Mouse (Mus musculus) liver, embryonic 13.5 days (tissue): Measurements from ENCODE around the gene Gabrb3. TPM values are rescaled to one million over a fixed set of nuclear protein-coding genes. Genes with fewer than 3 reads are reported as not detected.

ENCODE experiments used
- microRNA-seq: library from miRNA; unstranded; fragments of <30 nt; microRNA quantifications from one replicate; pipeline ENCODE4, GENCODE M21; 2016
- polyA plus RNA-seq: library from polyadenylated mRNA; unstranded; fragments of >200 nt; fragmentation: Nextera tagmentation; extraction: Ambion mirVana; gene quantifications from 2 replicates; pipeline ENCODE4 v1.2.1, GENCODE M21; 2015

The Gabrb3 gene
- polyA plus RNA-seq, 1 experiment from 2014 or later: 0.03 TPM

Small RNA genes within 50 kb of the gene (microRNA-seq; reads per million reads assigned to microRNA genes)
- not detected for gene Mir6389

Other genes with a start within 250 kb of the Gabrb3 start
- 0.09 and 0.15 TPM in 2 replicates for gene Gabrg3, start 32.5 kb upstream of the Gabrb3 start, polyA plus RNA-seq
- 0.03 TPM in 1 of 2 replicates, not detected in the other for gene Gabra5, start 90.4 kb downstream of the Gabrb3 start, polyA plus RNA-seq